Mouse (Mus musculus) ovary, adult 18-20 months (tissue): Measurements from ENCODE around the gene Fam120a.

Experiments used
- DNase-seq: peaks from one replicate; pipeline ENCODE4 v3.0.0; 2022; ENCODE audit warnings: low spot score, mixed read lengths

Fam120a gene

GRCm38 (mm10) chr13:48967956-48968749 lies at the start of gene Fam120a:
TSS of gene Fam120a (minus strand) at chr13:48968017.
- DNase-seq: peak; percentile 82

GRCm38 (mm10) chr13:49017375-49017774 lies 49.6 kb upstream of the Fam120a start:
- no peak for DNase-seq

GRCm38 (mm10) chr13:49016311-49016761 lies 48.5 kb upstream of the Fam120a start:
- DNase-seq: no peak

- DNase-seq: no peak
Measured at GRCm38 (mm10) chr13:49015366-49016306, 47.8 kb upstream of the Fam120a start.

- no peak for DNase-seq
Measured at GRCm38 (mm10) chr13:49013206-49013794, 45.5 kb upstream of the Fam120a start.

GRCm38 (mm10) chr13:49001691-49002090 lies 33.9 kb upstream of the Fam120a start:
- peak; percentile 81 for DNase-seq

- DNase-seq: no peak
Measured at GRCm38 (mm10) chr13:48998591-48998990, 30.8 kb upstream of the Fam120a start.

GRCm38 (mm10) chr13:48996731-48997130 lies 28.9 kb upstream of the Fam120a start:
- no peak for DNase-seq

- no peak for DNase-seq
Measured at GRCm38 (mm10) chr13:48994903-48995302, 27.1 kb upstream of the Fam120a start.

GRCm38 (mm10) chr13:48992914-48993313 lies 25.1 kb upstream of the Fam120a start:
- DNase-seq: no peak

- no peak for DNase-seq
Measured at GRCm38 (mm10) chr13:48990138-48990537, 22.3 kb upstream of the Fam120a start.

- DNase-seq: no peak
Measured at GRCm38 (mm10) chr13:48982482-48983098, 14.8 kb upstream of the Fam120a start.

- no peak for DNase-seq
Measured at GRCm38 (mm10) chr13:48979069-48979468, 11.3 kb upstream of the Fam120a start.

- DNase-seq: no peak
Measured at GRCm38 (mm10) chr13:48977858-48978257, 10.0 kb upstream of the Fam120a start.

GRCm38 (mm10) chr13:48974699-48975098 lies 6.9 kb upstream of the Fam120a start:
- DNase-seq: no peak

GRCm38 (mm10) chr13:48974266-48974665 lies 6.4 kb upstream of the Fam120a start:
- DNase-seq: no peak

GRCm38 (mm10) chr13:48973231-48973630 lies 5.4 kb upstream of the Fam120a start:
- DNase-seq: no peak

GRCm38 (mm10) chr13:48971033-48971432 lies 3.2 kb upstream of the Fam120a start:
- no peak for DNase-seq

GRCm38 (mm10) chr13:48970566-48970965 lies 2.7 kb upstream of the Fam120a start:
- no peak for DNase-seq

GRCm38 (mm10) chr13:48968750-48969088 lies 902 bp upstream of the Fam120a start:
- no peak for DNase-seq

- DNase-seq: no peak
Measured at GRCm38 (mm10) chr13:48966851-48967821, 681 bp downstream of the Fam120a start.
